Mouse (Mus musculus): ENCODE results near the gene March4. TPM values are rescaled to one million over a fixed set of nuclear protein-coding genes. Genes with fewer than 3 reads are reported as not detected.

Gene March4
- total RNA-seq (2021), result 10 to 100 TPM; 15.7 to 17.2 TPM
- long read RNA-seq, full-length matches to known transcripts, result 21 of 24 reads
- long read RNA-seq, partial matches to known transcripts, result 2 of 24 reads
- long read RNA-seq, other reads (novel, unspliced or antisense), result 1 of 24 reads

DNA sequence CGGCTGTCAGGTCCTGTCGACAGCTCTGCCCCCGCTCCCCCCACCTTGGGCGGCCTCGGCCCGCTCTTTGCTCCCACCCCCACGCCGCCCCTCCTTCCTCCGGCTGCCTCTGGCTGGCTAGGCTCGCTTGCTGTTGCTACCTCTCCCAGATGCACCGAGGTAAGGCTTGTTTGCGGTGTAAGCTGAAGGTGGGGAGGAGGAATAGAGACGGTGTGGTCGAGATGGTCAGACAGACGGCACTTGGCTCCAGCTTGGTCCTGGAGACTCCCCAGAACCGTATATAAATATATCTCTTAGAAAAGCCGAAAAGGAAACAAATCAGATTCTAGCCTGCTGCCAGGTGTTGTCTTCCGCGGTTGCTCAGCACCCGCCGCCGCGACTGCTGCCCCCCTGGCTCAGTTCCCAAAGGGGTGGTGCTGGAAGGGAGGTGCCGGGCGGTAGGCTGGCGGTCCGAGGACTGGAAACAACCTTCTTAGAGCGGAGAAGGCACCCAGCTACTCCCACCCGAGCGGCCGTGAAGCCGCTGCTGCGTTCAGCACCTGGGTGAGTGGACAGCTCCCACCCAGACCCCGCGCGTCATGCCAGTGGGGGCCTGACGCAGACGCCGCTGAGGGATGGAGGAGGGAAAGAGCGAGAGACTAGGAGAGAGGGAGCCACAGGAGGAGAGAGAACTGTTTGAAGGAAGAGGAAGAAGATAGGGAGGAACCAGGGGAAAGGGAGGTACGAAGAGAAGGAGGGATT, at the start of gene March4:
Gene March4, minus strand, starts transcription at position 320 of the 741 bp plus-strand sequence.
- DNase-seq (ENCODE audit: low spot score in 2 of 2), result peak; percentile 74

- no peak for DNase-seq (ENCODE audit: low spot score in 2 of 2)
These were observed 49.5 kb upstream of the March4 start for GRCm38 (mm10) chr1:72585971-72586875.

DNA sequence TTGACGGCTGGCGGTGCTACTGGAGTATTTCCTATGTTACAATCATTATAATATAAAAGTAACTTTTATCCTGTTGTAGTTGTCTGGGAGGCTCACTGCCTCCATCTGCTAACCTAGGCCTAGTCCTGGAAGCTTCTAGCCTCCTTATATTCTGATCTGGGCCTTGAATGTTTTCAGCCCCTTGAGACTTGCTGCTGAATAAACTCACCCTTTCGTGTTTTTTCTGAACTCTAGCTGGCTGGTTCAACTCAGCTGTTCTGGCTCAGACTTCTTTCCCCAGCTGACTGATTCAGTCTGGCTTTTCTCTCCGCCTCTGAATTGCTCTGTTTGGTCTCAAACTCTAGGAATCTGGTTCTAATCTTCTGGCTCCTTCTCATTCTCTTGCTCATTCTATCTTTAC, 47.2 kb upstream of the March4 start:
- no peak for DNase-seq (ENCODE audit: low spot score in 2 of 2)

- DNase-seq (ENCODE audit: low spot score in 2 of 2), result peak; percentile 95 to 99
These were observed 46.4 kb upstream of the March4 start, which contains the start of gene Smarcal1 for GRCm38 (mm10) chr1:72582947-72583731. Gene Smarcal1 (plus strand): TSS chr1:72583251.

GRCm38 (mm10) chr1:72578806-72579205, 42.1 kb upstream of the March4 start:
- peak in 1 of 2 experiments; percentile 45 for DNase-seq (ENCODE audit: low spot score in 2 of 2)

DNA sequence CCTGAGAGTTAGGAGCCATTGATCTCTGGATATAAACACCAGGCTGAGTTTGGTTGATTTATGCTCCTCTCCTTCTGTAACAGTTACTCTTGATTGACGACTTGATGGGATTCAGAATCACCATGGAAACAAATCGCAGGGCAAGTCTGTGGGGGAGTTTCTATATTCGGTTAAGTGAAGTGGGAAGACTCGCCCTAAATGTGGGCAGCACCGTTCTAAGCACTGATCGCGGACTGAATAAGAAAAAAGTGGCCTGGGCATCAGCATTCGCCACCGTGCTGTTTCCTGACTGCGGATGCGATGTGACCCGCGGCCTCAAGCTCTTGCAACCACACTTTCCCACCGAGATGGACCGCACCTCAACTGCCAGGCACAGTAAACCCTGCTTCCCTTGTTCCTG, 41.6 kb upstream of the March4 start:
- DNase-seq (ENCODE audit: low spot score in 2 of 2), result peak; percentile 26 to 57

DNA sequence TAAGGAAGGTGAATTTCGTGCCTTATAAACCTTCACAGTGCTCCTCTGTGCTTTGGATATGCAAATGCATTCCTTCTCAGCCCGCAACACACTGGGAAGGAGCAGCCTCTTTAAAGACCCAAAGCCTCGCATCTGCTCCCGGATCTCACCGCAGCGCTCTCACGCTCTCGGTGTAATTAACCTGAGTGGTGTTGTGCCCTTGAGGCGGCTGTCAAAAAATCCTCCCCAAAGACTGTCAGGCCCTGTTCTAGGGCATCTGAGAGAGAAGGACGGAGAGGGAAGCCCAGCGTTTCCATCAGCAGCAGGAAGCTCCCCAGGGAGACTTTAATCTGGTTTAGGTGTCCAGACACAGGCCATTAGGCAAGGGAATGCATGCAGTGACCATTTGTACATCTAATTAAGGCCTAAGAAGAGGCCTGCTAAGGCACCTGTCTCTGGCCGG, 40.8 kb upstream of the March4 start:
- no peak for DNase-seq (ENCODE audit: low spot score in 2 of 2)

DNA sequence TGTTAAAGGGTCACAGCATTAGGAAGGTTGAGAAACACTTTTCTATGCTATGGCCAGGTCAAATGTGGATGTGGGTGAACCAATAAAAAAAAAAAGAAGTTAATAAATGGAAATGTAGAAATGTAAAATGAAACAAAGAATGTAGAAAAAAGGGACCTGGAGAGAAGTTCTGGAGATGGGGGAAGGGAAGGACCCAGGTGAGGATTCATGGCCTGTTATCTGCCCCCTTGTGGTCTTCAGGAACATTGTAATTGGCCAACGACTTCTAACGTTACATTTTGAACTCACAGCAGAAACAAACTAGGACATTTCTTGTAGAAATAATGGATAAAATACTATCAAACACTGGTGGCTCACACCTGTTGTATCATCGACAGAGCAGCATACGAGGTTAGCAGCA, 38.4 kb upstream of the March4 start:
- no peak for DNase-seq (ENCODE audit: low spot score in 2 of 2)

- DNase-seq (ENCODE audit: low spot score in 2 of 2), result no peak
These were observed 37.9 kb upstream of the March4 start for GRCm38 (mm10) chr1:72574608-72575007.

DNA sequence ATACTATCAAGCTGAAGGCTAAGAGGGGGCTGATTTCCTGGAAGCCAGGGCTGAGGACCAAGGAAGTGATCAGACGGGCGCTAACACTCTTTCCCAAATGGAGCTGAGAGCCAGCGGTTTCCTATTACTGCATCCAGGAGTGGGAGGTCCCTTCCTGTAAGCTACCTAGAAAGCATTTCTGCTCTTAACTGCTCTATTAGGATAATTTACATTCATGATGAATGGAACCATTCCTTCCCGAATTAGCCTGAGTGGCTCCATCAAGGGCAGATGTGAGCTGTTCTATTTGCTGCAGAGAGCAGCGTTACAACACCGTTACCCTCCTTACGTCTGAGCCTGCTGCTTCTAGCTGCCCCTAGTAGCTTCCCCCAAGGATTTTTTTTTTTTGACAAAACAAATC, 37.3 kb upstream of the March4 start:
- no peak for DNase-seq (ENCODE audit: low spot score in 2 of 2)

DNA sequence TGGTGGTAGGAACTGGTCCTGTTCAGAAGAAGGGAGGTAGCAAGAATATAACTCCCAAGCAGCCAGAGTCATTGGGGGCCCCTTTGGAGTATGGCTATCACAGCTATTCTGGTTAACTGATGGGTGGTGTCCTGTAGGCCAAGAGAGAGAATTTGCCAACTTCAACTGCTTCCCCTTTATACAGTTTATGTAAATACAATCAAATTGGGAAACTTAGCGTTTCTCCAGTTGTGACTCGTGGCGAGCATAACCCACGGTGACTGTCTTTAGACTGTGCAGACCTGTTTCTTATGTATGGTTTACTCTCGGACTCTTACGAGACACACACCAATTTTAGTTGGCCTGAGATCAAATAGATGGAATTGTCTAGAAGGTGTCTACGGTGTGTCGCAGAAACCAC, 32.0 kb upstream of the March4 start:
- DNase-seq (ENCODE audit: low spot score in 2 of 2), result no peak

GRCm38 (mm10) chr1:72567056-72567455, 30.3 kb upstream of the March4 start:
- no peak for DNase-seq (ENCODE audit: low spot score in 2 of 2)

DNA sequence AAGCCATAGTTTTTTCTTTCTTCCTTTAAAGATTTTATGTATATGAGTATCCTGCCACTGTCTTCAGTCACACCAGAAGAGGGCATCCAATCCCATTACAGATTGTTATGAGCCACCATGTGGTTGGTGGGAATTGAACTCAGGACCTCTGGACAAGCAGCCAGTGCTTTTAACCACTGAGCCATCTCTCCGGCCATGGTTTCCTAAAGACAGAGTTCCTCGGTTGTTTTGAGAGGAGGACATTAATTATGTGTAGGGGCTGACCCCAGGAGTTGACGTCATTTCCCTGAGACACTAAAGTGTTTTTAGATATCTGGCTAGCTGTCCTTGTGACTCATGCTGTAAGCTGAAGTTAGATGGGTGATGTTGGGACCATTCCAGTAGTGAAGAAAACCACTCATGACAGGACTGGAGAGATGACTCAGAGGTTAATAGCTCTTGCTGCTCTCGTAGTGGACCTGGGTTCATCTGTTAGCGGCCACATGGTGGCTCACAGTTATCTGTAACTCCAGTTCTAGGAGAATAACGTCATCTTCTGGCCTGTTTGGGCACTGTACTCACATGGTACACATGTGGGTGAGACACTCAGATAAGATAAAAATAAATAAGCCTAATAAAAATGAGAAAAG, 27.7 kb upstream of the March4 start:
- no peak for DNase-seq (ENCODE audit: low spot score in 2 of 2)

- DNase-seq (ENCODE audit: low spot score in 2 of 2), result no peak
These were observed 21.9 kb upstream of the March4 start for GRCm38 (mm10) chr1:72558625-72559024.

GRCm38 (mm10) chr1:72556471-72556870, 19.7 kb upstream of the March4 start:
- no peak for DNase-seq (ENCODE audit: low spot score in 2 of 2)

- no peak for DNase-seq (ENCODE audit: low spot score in 2 of 2)
These were observed 13.6 kb upstream of the March4 start for GRCm38 (mm10) chr1:72550317-72550716.

GRCm38 (mm10) chr1:72538266-72538665, 1.5 kb upstream of the March4 start:
- DNase-seq (ENCODE audit: low spot score in 2 of 2), result no peak

- peak; percentile 28 to 36 for DNase-seq (ENCODE audit: low spot score in 2 of 2)
These were observed 782 bp downstream of the March4 start for GRCm38 (mm10) chr1:72535725-72536571.

GRCm38 (mm10) chr1:72533439-72533838, 3.3 kb downstream of the March4 start:
- no peak for DNase-seq (ENCODE audit: low spot score in 2 of 2)

GRCm38 (mm10) chr1:72532926-72533325, 3.8 kb downstream of the March4 start:
- no peak for DNase-seq (ENCODE audit: low spot score in 2 of 2)

Measured in layer of hippocampus, adult 18-20 months (tissue).